Mouse (Mus musculus) c-Kit-positive CD71-negative TER-119-negative erythroid progenitor cells, embryonic 14.5 days (primary cell): Measurements from ENCODE around the gene Csf2rb.

Experiments
- DNase-seq: peaks from one replicate; pipeline ENCODE4 v3.0.0-alpha.2; 2013; ENCODE audit warnings: low read depth

Gene Csf2rb

GRCm38 (mm10) chr15:78378556-78378955 is 53.0 kb downstream of the Csf2rb start:
- no peak for DNase-seq

GRCm38 (mm10) chr15:78380208-78380607 is 54.7 kb downstream of the Csf2rb start:
- DNase-seq = no peak

- no peak for DNase-seq
Measured at GRCm38 (mm10) chr15:78380741-78381140, 55.2 kb downstream of the Csf2rb start.

- no peak for DNase-seq
Measured at GRCm38 (mm10) chr15:78382115-78382514, 56.6 kb downstream of the Csf2rb start.

GRCm38 (mm10) chr15:78383450-78384219 is 58.1 kb downstream of the Csf2rb start:
- DNase-seq = no peak

- no peak for DNase-seq
Measured at GRCm38 (mm10) chr15:78384220-78385116, 58.9 kb downstream of the Csf2rb start.

GRCm38 (mm10) chr15:78385564-78385963 is 60.0 kb downstream of the Csf2rb start:
- no peak for DNase-seq

- no peak for DNase-seq
Measured at GRCm38 (mm10) chr15:78390855-78391254, 65.3 kb downstream of the Csf2rb start.

GRCm38 (mm10) chr15:78395478-78395962 is 70.0 kb downstream of the Csf2rb start, which contains the start of gene Tex33:
Gene Tex33, minus strand, starts transcription at chr15:78395912.
- DNase-seq = no peak

GRCm38 (mm10) chr15:78401345-78401744 is 75.8 kb downstream of the Csf2rb start:
- no peak for DNase-seq

- DNase-seq = no peak
Measured at GRCm38 (mm10) chr15:78401921-78402320, 76.4 kb downstream of the Csf2rb start.

GRCm38 (mm10) chr15:78402423-78402822 is 76.9 kb downstream of the Csf2rb start:
- DNase-seq = no peak

- DNase-seq = no peak
Measured at GRCm38 (mm10) chr15:78403301-78403741, 77.8 kb downstream of the Csf2rb start.
